Mouse (Mus musculus) forebrain, embryonic 14.5 days (tissue): ENCODE results near the gene Gprasp2. TPM values are rescaled to one million over a fixed set of nuclear protein-coding genes. Genes with fewer than 3 reads are reported as not detected.
"Not testable (repeated sequence)": the region's sequence is repeated elsewhere in the genome, so short reads cannot be mapped to it uniquely, and the experiment has no call there.

Experiments
- ATAC-seq: fragments of 200-750 bp; cut with Nextera tagmentation; 2 replicates; pipeline ENCODE4 v1.8.0; 2017; ENCODE audit warnings: mild to moderate bottlenecking, moderate library complexity
- DNase-seq: peaks from one replicate; pipeline ENCODE4 v3.0.0-alpha.2; 2015; ENCODE audit warnings: low spot score
- H3K27ac ChIP-seq: fragments of 300-500 bp; sonication (generic); 2 replicates; pipeline ENCODE4 v1.5.1; 2014; ENCODE audit warnings: low read depth, mild to moderate bottlenecking, control low read depth, low read length, moderate library complexity
- H3K27me3 ChIP-seq: fragments of 300-500 bp; sonication (generic); replicated peaks from 2 replicates; pipeline ENCODE4 v1.6.1; 2014; ENCODE audit warnings: low read length, control low read depth, mixed read lengths; ENCODE audit not compliant: control insufficient read depth, insufficient read depth
- H3K36me3 ChIP-seq: fragments of 300-500 bp; sonication (generic); 2 replicates; pipeline ENCODE4 v1.6.1; 2014; ENCODE audit warnings: low read length, control low read depth; ENCODE audit not compliant: control insufficient read depth, insufficient read depth
- H3K4me1 ChIP-seq: fragments of 300-500 bp; sonication (generic); 2 replicates; pipeline ENCODE4 v1.6.1; 2014; ENCODE audit warnings: antibody characterized with exemption, low read length, control low read depth; ENCODE audit not compliant: control insufficient read depth, insufficient read depth
- H3K4me2 ChIP-seq: fragments of 300-500 bp; sonication (generic); 2 replicates; pipeline ENCODE4 v1.6.1; 2014; ENCODE audit warnings: mild to moderate bottlenecking, control low read depth, low read length
- H3K4me3 ChIP-seq: fragments of 300-500 bp; sonication (generic); 2 replicates; pipeline ENCODE4 v1.5.1; 2014; ENCODE audit warnings: low read depth, low read length, control low read depth
- H3K9ac ChIP-seq: fragments of 300-500 bp; sonication (generic); 2 replicates; pipeline ENCODE4 v1.6.1; 2014; ENCODE audit warnings: mild to moderate bottlenecking, low read length, control low read depth, moderate library complexity
- H3K9me3 ChIP-seq: fragments of 300-500 bp; sonication (generic); replicated peaks from 2 replicates; pipeline ENCODE4 v1.6.1; 2016; ENCODE audit warnings: low read length, control low read depth, mixed read lengths; ENCODE audit not compliant: control insufficient read depth
- WGBS: fragments of 180-500 bp; shearing (Covaris S2); extraction: QIAGEN DNeasy Blood & Tissue Kit; methylation state at CpG from one replicate; pipeline ENCODE4 v1.1.7; 2014; 5-methylcytosine and 5-hydroxymethylcytosine counted together
- polyA plus RNA-seq: library from polyadenylated mRNA; unstranded; fragments of >200 nt; fragmentation: Nextera tagmentation; extraction: Ambion mirVana; gene quantifications from 2 replicates; pipeline ENCODE4 v1.2.1, GENCODE M21; 2014

Gene Gprasp2
- polyA plus RNA-seq, 1 experiment from 2014 or later: 100 TPM

GRCm38 (mm10) chrX:135835896-135836295, 2.9 kb upstream of the Gprasp2 start:
- H3K36me3 ChIP-seq, ATAC-seq, DNase-seq, H3K4me2 ChIP-seq, H3K9ac ChIP-seq, H3K27me3 ChIP-seq, H3K4me3 ChIP-seq, H3K4me1 ChIP-seq, H3K27ac ChIP-seq, H3K9me3 ChIP-seq: not testable (repeated sequence)
- WGBS: 52% methylated on average over 1 of the region's 1 CpGs

DNA sequence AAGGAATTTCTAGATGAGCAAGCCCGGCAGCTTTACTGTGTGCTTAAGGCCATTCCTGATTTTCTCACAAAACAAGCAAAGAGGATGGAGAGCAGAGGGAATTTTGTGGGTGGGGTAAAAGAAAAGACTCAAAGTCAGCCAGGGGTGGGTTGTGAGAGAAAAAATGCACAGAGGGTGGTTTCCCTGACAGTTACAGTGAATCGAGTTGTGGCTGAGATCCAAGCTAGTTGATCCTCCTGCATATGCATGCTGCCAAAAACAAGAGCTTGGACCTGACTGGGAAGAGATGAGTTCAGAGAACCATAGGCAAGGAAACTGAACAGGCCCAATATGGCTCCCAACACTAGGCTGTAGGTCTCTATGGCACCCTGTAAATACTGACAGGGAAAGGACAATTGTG, 938 bp upstream of the Gprasp2 start:
- no peaks in the 10 kb centered on the region for H3K27me3 ChIP-seq
- 69% methylated on average over 2 of the region's 2 CpGs for WGBS
- no peak overlapping the region for H3K4me3 ChIP-seq
- no peak for ATAC-seq
- H3K27ac ChIP-seq: no peak overlapping the region
- peaks cover 8% of the 10 kb centered on the region; the same call in 1 of the 2 replicates for H3K36me3 ChIP-seq
- DNase-seq: no peak
- H3K4me2 ChIP-seq: no peak overlapping the region
- H3K4me1 ChIP-seq: no peaks in the 10 kb centered on the region
- no peaks in the 10 kb centered on the region for H3K9me3 ChIP-seq
- H3K9ac ChIP-seq: no peak overlapping the region

DNA sequence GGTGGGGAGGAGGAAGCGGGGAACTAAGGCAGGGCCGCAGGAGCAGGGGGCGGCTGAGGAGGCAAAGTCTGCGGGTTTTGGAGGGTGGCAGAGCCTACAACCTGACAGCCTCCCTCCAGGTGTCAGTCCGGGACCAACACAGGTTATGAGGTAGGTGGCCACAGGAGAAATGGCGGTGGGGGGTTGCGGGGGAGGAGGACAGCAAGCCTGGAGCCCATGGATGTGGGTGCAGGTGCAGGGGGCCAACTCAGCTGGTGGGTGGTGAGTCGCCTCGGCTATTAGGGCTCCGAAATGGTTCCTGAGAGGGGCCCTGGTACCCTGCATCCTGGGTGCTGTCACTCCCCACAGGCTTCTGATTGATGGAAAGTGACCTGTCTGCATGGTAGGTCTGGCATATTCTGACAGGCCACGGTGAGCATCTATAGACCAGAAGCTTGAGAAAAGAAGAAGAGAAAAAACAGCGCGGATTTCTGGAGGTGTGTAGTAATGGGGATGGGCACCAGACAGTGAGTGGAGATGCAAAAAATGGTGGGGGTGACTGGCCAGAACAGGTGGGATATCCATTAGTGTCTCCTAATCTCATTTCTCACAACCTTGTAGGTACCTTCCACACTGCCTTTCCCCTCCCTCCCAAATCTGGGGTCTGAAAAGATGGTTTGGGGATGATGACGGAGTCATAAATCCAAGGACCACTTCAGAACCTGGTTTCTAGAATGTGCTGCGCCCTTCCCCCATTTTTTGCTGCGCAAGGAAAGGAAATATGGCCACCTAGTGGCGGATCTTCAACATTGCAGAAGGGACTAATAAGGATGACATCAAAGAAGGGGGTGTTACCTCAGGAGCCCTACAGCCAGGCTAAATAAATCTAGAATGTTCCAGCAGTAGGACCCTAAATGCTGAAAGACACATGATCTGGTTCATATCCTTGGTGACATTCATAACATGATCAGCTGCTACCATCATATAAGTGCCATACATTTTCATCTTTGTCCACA, 860 bp downstream of the Gprasp2 start:
- not testable (repeated sequence) for H3K4me1 ChIP-seq, H3K36me3 ChIP-seq, H3K27me3 ChIP-seq, H3K9me3 ChIP-seq
- H3K4me3 ChIP-seq: peak overlapping the region; percentile 49
- peak; percentile 76 for DNase-seq
- whole genome bisulfite sequencing: 31% methylated on average over 16 of the region's 17 CpGs
- peak overlapping the region; percentile 57 for H3K4me2 ChIP-seq
- ATAC-seq: peak; percentile 35; the same call in 1 of the 2 replicates
- peak overlapping the region; percentile 39; the same call in 1 of the 2 replicates for H3K27ac ChIP-seq
- peak overlapping the region; percentile 60 for H3K9ac ChIP-seq

DNA sequence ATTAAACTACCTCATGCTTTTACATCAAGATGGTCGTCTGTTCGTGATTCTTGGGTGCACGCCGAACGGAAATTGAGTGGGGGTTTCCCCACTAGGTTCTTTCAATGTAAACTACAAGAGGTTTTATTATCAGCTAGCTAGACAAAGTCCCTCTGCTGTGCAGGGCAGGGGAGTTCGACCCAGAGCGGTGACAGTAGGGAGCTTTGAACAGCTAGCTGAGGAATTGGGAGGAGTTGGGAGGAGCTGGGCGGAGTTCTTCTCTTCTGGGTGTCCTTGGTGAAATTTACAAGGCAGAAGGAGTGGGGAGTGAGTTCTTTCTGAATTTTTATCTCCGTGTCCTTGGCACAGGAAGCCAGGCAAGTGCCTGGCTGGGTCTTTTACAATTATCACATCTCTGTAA, 28.0 kb downstream of the Gprasp2 start:
- H3K4me2 ChIP-seq, DNase-seq, H3K27me3 ChIP-seq, H3K27ac ChIP-seq, H3K36me3 ChIP-seq, H3K9ac ChIP-seq, H3K4me3 ChIP-seq, H3K9me3 ChIP-seq, ATAC-seq, H3K4me1 ChIP-seq: not testable (repeated sequence)
- WGBS: 75% methylated on average over 9 of the region's 9 CpGs

DNA sequence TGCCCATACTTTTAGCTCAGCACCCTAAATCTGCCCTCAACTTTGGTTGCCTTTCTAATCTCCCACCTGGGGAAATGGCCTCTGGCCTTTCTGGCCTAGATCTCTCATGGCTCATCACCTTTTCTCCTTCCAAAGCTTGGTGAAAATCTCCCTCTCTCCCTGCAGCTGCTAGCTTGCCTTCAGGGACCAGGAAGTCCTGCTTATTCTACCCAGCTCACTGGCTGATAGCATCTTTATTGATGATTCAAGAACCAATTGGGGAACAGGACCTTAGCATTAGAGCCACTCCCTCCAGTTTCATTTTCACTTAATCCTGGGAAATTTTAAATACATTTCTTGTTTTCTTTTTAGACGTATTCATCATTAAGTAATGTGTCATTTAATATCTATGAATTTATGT, 37.8 kb downstream of the Gprasp2 start:
- Histone ChIP-seq H3K4me2 (no peak overlapping the region), H3K9ac (no peak overlapping the region), H3K4me1 (no peaks in the 10 kb centered on the region), H3K36me3 (no peaks in the 10 kb centered on the region), H3K27ac (no peak overlapping the region), H3K4me3 (no peak overlapping the region), H3K27me3 (no peaks in the 10 kb centered on the region), H3K9me3 (no peaks in the 10 kb centered on the region)
- 79% methylated on average over 1 of the region's 1 CpGs for WGBS
- no peak for ATAC-seq
- DNase-seq: no peak

DNA sequence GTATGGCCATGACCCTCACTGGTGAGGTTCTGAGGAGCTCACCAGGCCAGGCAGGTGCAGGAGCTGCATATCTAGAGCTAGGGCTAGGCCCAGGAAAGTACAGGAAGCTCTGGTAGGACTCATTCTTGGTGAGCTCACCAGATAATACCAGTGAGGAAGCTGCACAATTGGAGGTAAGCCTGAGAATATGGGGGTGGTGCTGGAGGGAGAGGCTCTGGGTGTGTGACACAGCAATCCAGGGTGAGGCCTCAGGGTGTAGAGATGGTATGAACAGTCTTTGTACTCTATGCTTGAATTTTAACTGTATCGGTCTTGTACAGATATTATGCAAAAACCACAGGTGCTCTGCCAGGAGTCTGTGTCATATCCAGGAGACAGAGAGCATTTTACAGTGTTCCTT, 40.8 kb downstream of the Gprasp2 start:
- Histone ChIP-seq H3K4me1 (no peaks in the 10 kb centered on the region), H3K4me2 (no peak overlapping the region), H3K4me3 (no peak overlapping the region), H3K9ac (no peak overlapping the region), H3K27ac (no peak overlapping the region), H3K36me3 (no peaks in the 10 kb centered on the region), H3K27me3 (no peaks in the 10 kb centered on the region), H3K9me3 (no peaks in the 10 kb centered on the region)
- DNase-seq (no peak), ATAC-seq (no peak)
- WGBS: 100% methylated on average over 1 of the region's 1 CpGs

DNA sequence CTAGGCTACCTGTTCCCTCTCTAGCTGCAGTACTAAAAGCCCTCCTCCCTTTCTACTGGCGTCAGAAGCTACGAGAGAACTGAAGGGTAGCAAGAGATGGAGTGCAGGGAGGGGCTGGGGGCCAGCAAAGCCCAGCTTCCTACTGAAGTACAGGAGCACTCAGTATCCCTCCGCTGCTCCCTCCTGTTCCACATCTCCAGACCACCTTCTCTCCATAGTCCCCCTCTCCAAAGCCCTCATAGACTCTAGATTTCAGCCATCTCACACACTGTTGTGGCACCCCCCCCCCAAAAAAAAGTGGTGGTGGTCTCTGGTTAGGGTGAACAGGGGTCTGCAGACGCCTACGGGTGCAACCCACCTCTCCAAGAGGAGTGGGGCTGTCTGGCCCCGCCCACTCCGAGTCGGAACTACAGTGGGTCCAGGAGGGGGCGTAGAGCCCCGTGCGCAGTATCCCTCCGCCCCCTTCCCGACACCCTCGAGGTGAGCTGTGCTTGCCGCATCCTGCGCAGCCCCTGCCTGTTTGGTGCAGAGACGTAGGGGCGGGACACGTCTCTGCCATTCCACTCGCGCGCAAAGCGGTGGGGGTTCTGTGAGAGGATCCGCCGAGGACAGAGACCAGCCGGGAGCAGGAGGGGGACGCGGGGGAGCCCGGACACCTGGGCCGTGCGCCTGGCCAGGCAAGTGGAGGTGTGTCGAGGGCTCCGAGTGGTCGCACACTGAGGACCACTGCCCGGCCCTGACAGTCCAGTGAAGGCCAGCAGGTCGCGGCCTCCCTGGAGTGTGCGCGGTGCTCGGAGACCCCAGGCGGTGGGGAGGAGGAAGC, 46.8 kb downstream of the Gprasp2 start:
- Histone ChIP-seq H3K4me3 (peak overlapping the region; percentile 57), H3K9me3 (no peaks in the 10 kb centered on the region), H3K36me3 (peaks cover 25% of the 10 kb centered on the region; the same call in 1 of the 2 replicates), H3K27ac (peak overlapping the region; percentile 74), H3K4me2 (peak overlapping the region; percentile 50), H3K27me3 (no peaks in the 10 kb centered on the region), H3K9ac (peak overlapping the region; percentile 78), H3K4me1 (no peaks in the 10 kb centered on the region)
- 35% methylated on average over 41 of the region's 41 CpGs for WGBS
- ATAC-seq: peak; percentile 99
- peak; percentile 89 for DNase-seq

DNA sequence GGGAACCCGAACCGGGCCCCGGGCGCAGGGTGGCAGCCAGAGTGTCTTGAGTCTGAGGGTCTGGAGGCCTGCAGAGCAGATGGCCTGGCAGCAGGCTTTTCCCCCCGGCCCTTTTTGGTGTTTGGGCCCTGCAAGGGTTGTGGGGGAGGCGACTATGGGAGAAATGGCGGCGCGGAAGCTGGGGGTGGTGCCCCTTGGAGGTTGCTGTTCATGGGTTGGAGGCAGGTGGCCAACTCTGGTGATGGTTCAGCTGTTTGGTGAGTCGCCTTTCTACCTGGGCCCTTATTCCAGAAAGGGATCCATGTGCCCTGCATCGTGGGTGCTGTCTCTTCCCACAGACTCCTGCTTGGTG, 47.4 kb downstream of the Gprasp2 start:
- Histone ChIP-seq H3K27ac (peak overlapping the region; percentile 74; the same call in 1 of the 2 replicates), H3K9me3 (no peaks in the 10 kb centered on the region), H3K4me2 (peak overlapping the region; percentile 50), H3K9ac (peak overlapping the region; percentile 78), H3K4me1 (no peaks in the 10 kb centered on the region), H3K27me3 (no peaks in the 10 kb centered on the region), H3K36me3 (peaks cover 25% of the 10 kb centered on the region; the same call in 1 of the 2 replicates), H3K4me3 (peak overlapping the region; percentile 57)
- DNase-seq (peak; percentile 31), ATAC-seq (no peak)
- 37% methylated on average over 11 of the region's 11 CpGs for WGBS
